Mouse (Mus musculus) embryonic facial prominence, embryonic 10.5 days (tissue): Measurements from ENCODE around the gene Impdh2. TPM values are rescaled to one million over a fixed set of nuclear protein-coding genes. Genes with fewer than 3 reads are reported as not detected.

Experiments used
- DNase-seq: peaks from one replicate; pipeline ENCODE4 v3.0.0-alpha.2; 2017; ENCODE audit warnings: low spot score
- H3K27ac ChIP-seq: fragments of 300-500 bp; sonication (generic); replicated peaks from 2 replicates; pipeline ENCODE4 v1.5.1; 2016; ENCODE audit warnings: mild to moderate bottlenecking
- H3K27me3 ChIP-seq: fragments of 300-500 bp; sonication (generic); replicated peaks from 2 replicates; pipeline ENCODE4 v1.6.1; 2016; ENCODE audit warnings: low read depth, mild to moderate bottlenecking; ENCODE audit not compliant: poor library complexity, severe bottlenecking
- H3K36me3 ChIP-seq: fragments of 300-500 bp; sonication (generic); replicated peaks from 2 replicates; pipeline ENCODE4 v1.6.1; 2016; ENCODE audit warnings: mild to moderate bottlenecking, moderate library complexity
- H3K4me1 ChIP-seq: fragments of 300-500 bp; sonication (generic); 2 replicates; pipeline ENCODE4 v1.6.1; 2016
- H3K4me3 ChIP-seq: fragments of 300-500 bp; sonication (generic); 2 replicates; pipeline ENCODE4 v1.5.1; 2016; ENCODE audit warnings: mild to moderate bottlenecking, moderate library complexity
- H3K9me3 ChIP-seq: fragments of 300-500 bp; sonication (generic); 2 replicates; pipeline ENCODE4 v1.6.1; 2016; ENCODE audit warnings: mild to moderate bottlenecking
- WGBS: fragments of 180-500 bp; shearing (Covaris S2); methylation state at CpG from one replicate; pipeline ENCODE4 v1.1.7; 2016; 5-methylcytosine and 5-hydroxymethylcytosine counted together
- polyA plus RNA-seq: library from polyadenylated mRNA; unstranded; fragments of >200 nt; fragmentation: Nextera tagmentation; extraction: Ambion mirVana; gene quantifications from 2 replicates; pipeline ENCODE4 v1.2.1, GENCODE M21; 2016

The Impdh2 gene
- polyA plus RNA-seq, 1 experiment from 2014 or later = 235 TPM

GRCm38 (mm10) chr9:108559169-108559568 lies 917 bp upstream of the Impdh2 start:
- no peaks in the 10 kb centered on the region for H3K27me3 ChIP-seq
- no peaks in the 10 kb centered on the region for H3K9me3 ChIP-seq
- peaks cover 86% of the 10 kb centered on the region for H3K36me3 ChIP-seq
- WGBS = 92% methylated on average over 4 of the region's 4 CpGs
- no peak overlapping the region for H3K4me3 ChIP-seq
- no peak overlapping the region for H3K27ac ChIP-seq
- DNase-seq = no peak
- H3K4me1 ChIP-seq = peaks cover 16% of the 10 kb centered on the region

DNA sequence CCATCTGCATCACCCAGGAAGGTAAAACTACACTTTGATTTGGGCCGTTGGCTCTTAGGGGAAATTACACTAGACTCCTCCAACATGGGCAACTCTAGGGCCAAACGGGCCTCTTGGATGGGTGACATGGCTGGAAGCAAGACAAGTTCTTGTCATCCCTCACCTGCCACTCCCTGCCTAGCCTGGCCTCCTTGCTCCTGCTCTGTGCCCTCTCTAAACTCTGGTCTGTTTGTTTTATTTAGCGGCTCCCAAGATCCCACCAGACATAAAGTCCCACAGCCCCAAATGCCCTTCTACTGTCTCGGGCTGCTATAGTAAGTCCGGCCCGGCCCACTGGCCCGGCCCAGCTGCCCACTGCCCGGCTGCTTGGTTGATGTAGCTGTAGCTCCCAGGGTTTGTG lies 3.6 kb downstream of the Impdh2 start:
- WGBS = 92% methylated on average over 8 of the region's 8 CpGs
- DNase-seq = no peak
- peaks cover 46% of the 10 kb centered on the region for H3K4me1 ChIP-seq
- H3K9me3 ChIP-seq = no peaks in the 10 kb centered on the region
- no peaks in the 10 kb centered on the region for H3K27me3 ChIP-seq
- H3K36me3 ChIP-seq = peaks cover 63% of the 10 kb centered on the region
- H3K4me3 ChIP-seq = peak overlapping the region; percentile 11; the same call in 1 of the 2 replicates
- no peak overlapping the region for H3K27ac ChIP-seq

DNA sequence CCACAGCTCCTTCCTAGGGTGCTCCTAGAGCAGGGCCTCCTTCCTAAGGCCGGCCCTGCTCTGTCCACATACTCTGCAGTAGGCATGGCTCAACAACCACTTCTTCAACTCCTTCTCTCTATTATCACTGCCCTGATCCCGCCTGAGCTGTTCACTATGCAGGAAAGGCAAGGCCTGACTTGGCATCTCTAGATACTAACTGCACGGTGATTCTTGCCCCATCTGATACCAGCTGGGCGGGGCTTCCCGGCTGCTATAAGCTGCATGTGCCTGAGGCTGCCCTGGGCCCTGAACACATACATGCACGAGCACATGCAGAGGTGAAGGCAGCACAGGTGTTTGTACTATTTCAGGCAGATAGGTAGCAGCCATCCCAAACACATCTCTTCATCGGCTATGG lies 4.0 kb downstream of the Impdh2 start:
- 88% methylated on average over 7 of the region's 7 CpGs for WGBS
- Histone ChIP-seq H3K27ac (no peak overlapping the region), H3K36me3 (peaks cover 59% of the 10 kb centered on the region), H3K27me3 (no peaks in the 10 kb centered on the region), H3K4me1 (peaks cover 51% of the 10 kb centered on the region), H3K9me3 (no peaks in the 10 kb centered on the region), H3K4me3 (peak overlapping the region; percentile 11; the same call in 1 of the 2 replicates)
- no peak for DNase-seq

DNA sequence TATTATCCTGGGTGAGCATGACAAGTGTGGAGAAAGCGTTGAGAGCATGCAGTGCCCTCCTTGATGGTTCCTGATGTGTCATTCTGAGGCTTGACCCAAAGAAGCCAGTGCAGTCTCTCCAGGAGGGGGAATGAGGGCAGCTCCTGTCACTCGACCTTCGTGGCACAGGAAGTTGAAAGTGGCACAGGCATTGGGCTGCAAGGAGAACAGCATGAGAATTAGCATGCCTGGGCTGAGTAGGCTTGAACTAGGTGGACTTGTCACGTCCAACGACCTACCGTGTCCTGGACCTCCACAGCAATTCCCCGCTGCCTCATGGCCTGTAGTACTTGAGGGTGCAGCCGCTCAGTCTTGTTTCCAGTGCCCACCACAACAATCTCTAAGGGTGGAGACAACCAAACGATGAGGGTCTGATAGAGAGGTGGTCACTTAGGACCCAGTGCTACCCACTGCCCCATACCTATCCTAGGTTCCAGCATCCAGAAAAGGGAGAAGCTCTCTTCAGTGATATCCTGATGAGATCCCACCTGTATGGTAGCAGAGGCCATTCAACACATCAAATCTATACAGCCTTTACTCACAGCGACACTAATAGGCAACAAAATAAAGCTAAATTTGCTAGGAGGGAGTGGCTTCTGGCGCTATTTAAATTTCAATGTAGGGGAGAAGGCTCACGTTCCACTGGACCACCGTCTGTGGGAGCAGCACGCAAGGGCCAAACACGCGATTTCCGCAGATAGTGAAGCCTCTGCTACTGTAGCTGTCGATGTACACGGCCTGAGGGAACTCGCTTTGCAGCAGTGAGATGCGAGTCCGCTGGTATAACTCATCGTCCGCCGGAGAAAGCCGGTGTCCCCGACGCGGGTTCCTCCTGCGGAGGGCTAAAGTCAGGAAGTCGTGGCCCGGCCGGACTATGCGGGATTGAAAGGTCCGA lies 6.1 kb downstream of the Impdh2 start:
- WGBS = 12% methylated on average over 35 of the region's 35 CpGs
- H3K4me1 ChIP-seq = peaks cover 64% of the 10 kb centered on the region
- peaks cover 61% of the 10 kb centered on the region for H3K36me3 ChIP-seq
- peak; percentile 11 for DNase-seq
- peak overlapping the region; percentile 91 for H3K27ac ChIP-seq
- no peaks in the 10 kb centered on the region for H3K27me3 ChIP-seq
- no peaks in the 10 kb centered on the region for H3K9me3 ChIP-seq
- H3K4me3 ChIP-seq = peak overlapping the region; percentile 69

DNA sequence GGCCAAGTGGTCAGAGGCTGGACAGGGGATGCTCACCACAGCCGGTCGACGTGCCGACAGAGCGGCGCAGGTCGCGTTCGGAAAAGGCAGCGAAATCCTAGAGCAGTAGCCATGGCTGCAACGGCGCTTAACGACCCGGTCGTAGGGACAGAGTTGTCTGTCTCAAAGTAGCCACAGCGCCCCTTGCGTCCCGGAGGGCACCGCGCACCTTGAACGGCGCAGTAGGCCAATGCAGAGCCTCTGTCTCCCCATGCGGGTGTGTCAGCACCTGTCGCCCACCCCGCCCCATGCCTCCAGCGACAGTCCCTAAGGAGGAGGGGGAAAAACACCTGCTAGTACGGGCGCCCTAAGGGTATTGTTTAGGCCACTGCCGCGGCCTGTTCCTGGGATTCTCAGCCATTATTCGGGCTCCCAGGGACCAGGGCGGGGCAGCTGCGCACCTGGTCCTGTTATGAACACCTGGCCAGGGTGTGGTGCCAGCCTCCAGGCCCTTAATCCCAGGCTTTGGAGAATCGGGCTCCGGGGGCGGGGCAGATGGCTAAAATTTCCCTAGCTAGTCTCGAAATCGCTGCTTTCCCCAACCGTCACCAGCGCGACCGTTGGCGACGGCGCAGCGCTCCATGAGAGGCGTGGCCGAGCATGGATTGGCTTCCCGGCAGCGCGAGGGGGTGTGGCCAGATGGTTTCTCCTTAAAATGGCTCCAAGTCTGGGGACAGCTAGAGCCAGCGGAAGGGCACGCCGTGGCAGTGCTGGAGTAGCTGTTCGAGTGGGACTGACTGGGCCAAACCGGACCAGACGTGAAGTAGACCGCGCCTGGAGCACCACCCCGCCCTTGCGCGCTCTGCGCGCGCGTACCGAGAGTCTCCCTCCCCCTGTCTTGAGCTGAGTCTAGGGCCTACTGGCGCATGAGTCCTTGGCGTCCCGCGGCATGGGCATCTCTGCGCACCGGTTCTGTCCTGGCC lies 7.0 kb downstream of the Impdh2 start, which contains the start of gene Ndufaf3:
Ndufaf3 (minus strand) TSS at position 620 of the 962 bp plus-strand sequence.
- Histone ChIP-seq H3K9me3 (no peaks in the 10 kb centered on the region), H3K4me1 (peaks cover 57% of the 10 kb centered on the region), H3K4me3 (peak within 1 kb of the TSS; percentile 69), H3K36me3 (peaks cover 61% of the 10 kb centered on the region), H3K27ac (peak within 1 kb of the TSS; percentile 91), H3K27me3 (no peaks in the 10 kb centered on the region)
- WGBS = under 1% methylated on average over 73 of the region's 73 CpGs
- peak; percentile 95 for DNase-seq

DNA sequence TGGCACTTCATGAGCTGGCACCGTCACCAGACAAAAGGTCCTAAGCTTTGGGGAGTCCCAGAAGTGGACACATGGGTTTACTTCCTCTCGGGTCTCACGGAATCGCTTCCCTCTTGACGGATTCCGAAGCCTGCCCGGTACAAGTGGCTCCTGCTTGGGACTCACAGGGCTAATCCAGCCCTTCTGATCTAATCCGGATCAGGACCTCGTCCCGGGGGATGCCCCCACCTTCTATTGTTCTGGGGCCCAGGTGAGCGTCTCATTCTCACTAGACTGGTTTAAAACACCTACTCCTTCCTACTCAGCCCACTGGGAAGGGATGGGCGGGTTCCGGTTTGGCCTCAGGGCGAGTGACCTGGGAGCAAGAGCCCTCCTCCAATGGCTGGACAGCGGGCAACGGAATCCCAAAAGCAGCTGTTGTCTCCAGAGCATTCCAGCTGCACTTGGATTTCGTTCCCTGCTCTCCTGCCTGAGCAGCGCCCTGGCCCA lies 7.9 kb downstream of the Impdh2 start:
- peak; percentile 50 for DNase-seq
- Histone ChIP-seq H3K36me3 (peaks cover 61% of the 10 kb centered on the region), H3K4me1 (peaks cover 56% of the 10 kb centered on the region), H3K27ac (peak overlapping the region; percentile 91), H3K27me3 (no peaks in the 10 kb centered on the region), H3K4me3 (peak overlapping the region; percentile 69), H3K9me3 (no peaks in the 10 kb centered on the region)
- WGBS = 3% methylated on average over 18 of the region's 18 CpGs

- peaks cover 59% of the 10 kb centered on the region for H3K4me1 ChIP-seq
- no peaks in the 10 kb centered on the region for H3K27me3 ChIP-seq
- H3K4me3 ChIP-seq = peak overlapping the region; percentile 69
- no peak for DNase-seq
- H3K36me3 ChIP-seq = peaks cover 61% of the 10 kb centered on the region
- no peaks in the 10 kb centered on the region for H3K9me3 ChIP-seq
- H3K27ac ChIP-seq = peak overlapping the region; percentile 91; the same call in 1 of the 2 replicates
- 76% methylated on average over 17 of the region's 17 CpGs for WGBS
These were observed 8.4 kb downstream of the Impdh2 start for GRCm38 (mm10) chr9:108568511-108568921.

- Histone ChIP-seq H3K27ac (peak within 1 kb of the TSS; percentile 91), H3K4me3 (peak within 1 kb of the TSS; percentile 69), H3K27me3 (no peaks in the 10 kb centered on the region), H3K9me3 (no peaks in the 10 kb centered on the region), H3K4me1 (peaks cover 69% of the 10 kb centered on the region), H3K36me3 (peaks cover 61% of the 10 kb centered on the region)
- DNase-seq = peak; percentile 96
- WGBS = 6% methylated on average over 42 of the region's 42 CpGs
These were observed 9.5 kb downstream of the Impdh2 start, which contains the start of gene Dalrd3 for GRCm38 (mm10) chr9:108569381-108570206. Gene Dalrd3 (plus strand): TSS chr9:108569886.

GRCm38 (mm10) chr9:108570207-108570896 lies 10.3 kb downstream of the Impdh2 start:
- Histone ChIP-seq H3K4me3 (peak overlapping the region; percentile 69), H3K27me3 (no peaks in the 10 kb centered on the region), H3K9me3 (no peaks in the 10 kb centered on the region), H3K27ac (peak overlapping the region; percentile 84), H3K36me3 (peaks cover 61% of the 10 kb centered on the region), H3K4me1 (peaks cover 77% of the 10 kb centered on the region)
- WGBS = 2% methylated on average over 40 of the region's 40 CpGs
- DNase-seq = peak; percentile 83

DNA sequence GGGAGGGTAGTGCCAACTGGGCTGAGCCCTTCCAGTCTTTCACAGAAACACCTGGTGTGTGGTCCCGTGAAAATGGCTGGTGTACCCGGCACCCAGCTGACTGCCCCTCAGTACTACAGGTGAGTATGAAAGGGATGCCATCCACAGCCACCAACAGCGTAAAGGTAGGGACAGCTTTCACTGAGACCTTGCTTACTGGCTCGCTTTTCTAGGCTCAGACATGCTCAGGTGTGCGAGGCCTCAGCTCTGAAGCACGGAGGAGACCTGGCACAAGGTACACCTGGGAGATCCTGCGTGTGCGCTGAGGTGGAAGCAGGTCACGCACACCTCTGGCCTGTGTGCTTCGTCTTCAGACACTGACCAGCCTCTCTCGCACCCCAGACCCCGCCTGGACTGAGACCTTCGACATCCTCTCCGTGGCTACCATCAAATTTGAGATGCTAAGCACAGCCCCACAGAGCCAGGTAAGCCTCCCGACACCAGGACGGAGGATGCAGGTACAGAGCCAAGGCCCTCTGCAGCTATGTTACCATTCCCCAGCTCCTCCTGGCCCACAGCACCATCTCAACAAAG lies 11.4 kb downstream of the Impdh2 start:
- DNase-seq = no peak
- Histone ChIP-seq H3K27me3 (no peaks in the 10 kb centered on the region), H3K4me1 (peaks cover 79% of the 10 kb centered on the region), H3K36me3 (peaks cover 61% of the 10 kb centered on the region), H3K4me3 (peak overlapping the region; percentile 69; the same call in 1 of the 2 replicates), H3K9me3 (no peaks in the 10 kb centered on the region), H3K27ac (no peak overlapping the region)
- WGBS = 94% methylated on average over 16 of the region's 16 CpGs

DNA sequence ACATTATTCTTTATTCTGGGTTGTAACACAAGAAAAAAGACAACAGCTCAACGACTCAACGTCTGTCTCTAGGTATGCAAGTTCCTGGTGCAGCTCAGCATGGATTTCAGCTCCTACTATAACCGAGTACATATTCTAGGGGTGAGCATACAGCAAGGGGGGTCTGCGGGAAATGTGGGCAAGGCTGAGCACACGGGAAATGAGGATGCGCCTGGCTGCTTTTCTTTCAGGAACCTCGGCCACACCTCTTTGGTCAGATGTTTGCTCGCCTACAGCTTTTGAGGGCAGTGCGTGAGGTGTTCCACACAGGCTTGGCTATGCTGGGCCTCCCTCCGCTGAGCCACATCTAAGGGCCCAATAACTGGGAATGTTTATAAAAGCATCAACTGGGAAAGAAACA lies 12.2 kb downstream of the Impdh2 start:
- Histone ChIP-seq H3K27ac (no peak overlapping the region), H3K36me3 (peaks cover 67% of the 10 kb centered on the region), H3K4me3 (no peak overlapping the region), H3K27me3 (no peaks in the 10 kb centered on the region), H3K9me3 (no peaks in the 10 kb centered on the region), H3K4me1 (peaks cover 79% of the 10 kb centered on the region)
- 88% methylated on average over 10 of the region's 10 CpGs for WGBS
- no peak for DNase-seq
